Mouse (Mus musculus): ENCODE measurements around the gene Ncbp3.

DNA sequence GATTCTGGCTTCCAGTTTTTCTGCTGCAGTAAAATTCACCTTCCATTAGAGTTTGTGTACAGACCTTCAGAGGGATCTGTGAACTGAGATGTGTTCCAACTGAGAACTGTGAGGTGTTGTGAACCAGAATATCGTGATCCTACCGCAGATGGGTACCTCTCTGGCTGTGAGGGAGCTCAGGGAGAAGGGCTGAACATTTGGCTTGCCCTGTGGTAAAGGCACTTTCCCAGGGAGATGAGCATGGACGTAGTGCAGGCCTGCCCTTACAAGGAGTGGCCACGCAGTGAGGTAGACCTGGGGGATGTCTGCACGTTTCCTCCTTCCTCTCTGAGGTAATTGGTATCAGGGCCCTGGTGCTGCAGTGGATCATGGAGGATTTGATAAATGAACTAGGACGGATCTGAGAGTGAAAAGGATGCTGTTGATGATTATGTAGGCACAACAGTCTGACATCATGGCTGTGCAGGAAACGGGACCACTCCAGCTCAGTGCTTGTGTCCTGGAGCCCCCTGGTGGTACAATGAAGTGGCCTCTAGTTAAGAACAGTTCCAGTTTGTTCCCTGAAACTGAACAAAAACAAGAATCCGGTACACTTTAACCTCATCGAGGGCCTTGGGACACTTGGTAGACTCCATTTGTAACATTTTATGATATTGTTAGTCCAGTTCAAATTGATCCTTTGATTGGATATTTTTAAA lies 8.3 kb upstream of the Ncbp3 start:
- TF ChIP-seq TAL1 (conservative IDR thresholded peaks at IDR 0.05; ENCODE audit: low read depth, low read length) (no peak), GATA2 (IDR thresholded peaks at IDR 0.05; ENCODE audit: borderline replicate concordance, low read depth, low read length) (no peak), CTCF (IDR thresholded peaks at IDR 0.05; ENCODE audit: low read depth, low read length) (no peak; the same call in 1 of the 2 replicates), GATA1 (IDR thresholded peaks at IDR 0.05; ENCODE audit: borderline replicate concordance, low read length) (no peak), POLR2AphosphoS5 (IDR thresholded peaks at IDR 0.05; ENCODE audit: insufficient replicate concordance, low read depth, low read length) (no peak)
